Mouse (Mus musculus): ENCODE results near the gene Crabp2.

Crabp2 gene

GRCm38 (mm10) chr3:88002291-88002976, 54.0 kb downstream of the Crabp2 start:
- no peak for TF ChIP-seq GATA4 (IDR thresholded peaks at IDR 0.05; ENCODE audit: insufficient replicate concordance, low read length)

All from liver, adult (tissue).